Mouse (Mus musculus) G1E (cell line): Measurements from ENCODE around the gene Usp3.

ENCODE experiments used
- CTCF ChIP-seq: IDR thresholded peaks from 2 replicates; pipeline ENCODE4 v1.5.1; 2012; ENCODE audit warnings: low read depth, low read length, inconsistent platforms, mixed read lengths
- GATA1 ChIP-seq: IDR thresholded peaks from 2 replicates; pipeline ENCODE4 v1.6.1; 2012; ENCODE audit warnings: borderline replicate concordance, low read length, inconsistent platforms, mixed read lengths

DNA sequence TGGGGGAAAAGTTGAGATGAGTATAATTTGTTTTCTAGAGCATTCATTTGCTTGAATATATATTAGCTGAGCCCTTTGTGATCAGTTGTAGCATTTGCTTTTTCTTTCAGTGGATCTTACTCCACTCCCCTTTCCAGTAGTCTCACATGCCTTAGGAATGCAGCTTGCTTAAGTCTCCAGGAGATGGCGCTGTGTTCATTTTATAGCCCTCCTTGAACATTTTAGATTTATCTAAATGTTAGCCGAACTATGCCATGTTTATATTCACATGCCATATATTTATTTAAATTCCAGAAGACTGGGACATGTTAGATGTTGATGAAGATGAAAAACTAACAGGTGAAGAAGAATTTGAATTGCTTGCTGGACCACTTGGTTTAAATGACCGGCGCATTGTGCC, 127.9 kb downstream of the Usp3 start:
- TF ChIP-seq GATA1 (no peak), CTCF (peak; percentile 64; the same call in 1 of the 2 replicates)
